Mouse (Mus musculus) urinary bladder, adult 18-20 months (tissue): ENCODE measurements around the gene Pip5k1a.
"Not testable (repeated sequence)": the region's sequence is repeated elsewhere in the genome, so short reads cannot be mapped to it uniquely, and the experiment has no call there.

Source experiments
- DNase-seq, 2 experiments: peaks; one replicate each; pipeline ENCODE4 v3.0.0; 2022; ENCODE audit warnings: low spot score in 2 of 2, mixed read lengths in 2 of 2

Pip5k1a gene

DNA sequence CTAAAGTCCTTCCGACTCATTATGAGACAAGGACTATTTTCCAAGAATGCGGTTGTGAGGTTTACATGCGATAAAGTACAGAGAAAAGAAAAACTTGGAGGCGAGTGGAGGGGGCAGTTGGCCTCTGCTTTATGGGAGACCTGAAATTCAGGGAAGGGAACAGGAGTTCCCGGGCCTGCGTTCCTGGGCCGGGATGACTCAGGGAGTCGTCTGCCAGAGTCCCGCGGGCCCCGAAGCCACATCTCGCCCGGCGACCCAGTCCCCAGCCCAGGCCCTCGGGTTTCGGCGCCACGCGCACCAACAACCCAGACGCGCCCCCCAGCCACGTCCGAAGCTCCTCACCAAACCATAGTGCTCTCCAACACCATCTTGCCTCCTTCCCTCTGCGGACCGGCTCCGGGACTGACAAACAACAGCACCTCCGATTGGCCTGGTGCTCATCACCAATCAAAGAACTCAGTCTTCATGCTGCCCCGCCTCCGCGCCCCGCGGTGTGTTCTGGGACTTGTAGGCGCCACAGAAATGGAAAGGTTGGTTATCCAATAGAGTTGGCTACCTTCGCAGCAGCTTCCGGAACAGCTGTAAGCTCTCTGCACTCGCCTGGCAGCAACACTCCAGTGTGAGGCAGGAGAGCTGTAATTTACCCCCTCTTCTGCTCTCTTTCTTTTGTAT is 64.4 kb downstream of the Pip5k1a start, which contains the start of gene Psmd4:
TSS of gene Psmd4 (minus strand) at position 449 of the 672 bp plus-strand sequence.
- DNase-seq, result peak; percentile 98

DNA sequence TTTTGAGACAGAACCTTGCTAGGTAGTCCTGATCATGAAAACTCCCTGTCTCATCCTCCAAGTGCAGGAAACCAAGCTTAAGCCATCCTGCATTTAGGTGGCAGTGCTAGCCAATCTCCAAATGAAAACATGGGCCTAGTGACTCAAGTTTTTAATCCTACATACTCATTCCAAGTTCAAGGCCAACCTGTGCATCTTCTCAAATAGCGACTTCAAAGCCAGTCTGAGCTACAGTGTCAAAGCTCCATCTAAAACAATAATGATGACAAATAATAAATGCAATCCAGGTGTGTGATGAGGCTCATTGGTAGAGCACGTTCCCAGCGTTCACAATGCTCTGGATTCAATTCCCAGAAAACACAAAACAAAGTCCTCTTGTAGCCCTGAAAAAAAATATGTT is 65.1 kb downstream of the Pip5k1a start:
- DNase-seq, result no peak

DNA sequence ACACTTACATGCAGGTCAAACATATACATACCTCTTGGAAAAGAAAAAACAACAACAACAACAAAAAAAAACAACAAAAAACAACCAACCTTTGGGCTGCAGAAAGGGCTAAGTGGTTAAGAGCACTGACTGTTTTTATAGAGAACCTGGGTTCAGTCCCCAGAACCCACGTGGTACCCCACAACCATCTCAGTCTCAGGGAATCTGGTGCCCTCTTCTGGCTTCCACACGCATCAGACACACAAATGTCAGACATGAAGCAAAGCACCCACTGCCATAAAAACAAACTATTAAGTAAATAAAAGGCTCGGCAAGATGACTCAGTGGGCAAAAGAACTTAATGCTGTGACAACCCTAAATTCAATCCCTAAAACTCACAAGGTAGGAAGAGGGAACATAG is 76.8 kb downstream of the Pip5k1a start:
- no peak for DNase-seq

DNA sequence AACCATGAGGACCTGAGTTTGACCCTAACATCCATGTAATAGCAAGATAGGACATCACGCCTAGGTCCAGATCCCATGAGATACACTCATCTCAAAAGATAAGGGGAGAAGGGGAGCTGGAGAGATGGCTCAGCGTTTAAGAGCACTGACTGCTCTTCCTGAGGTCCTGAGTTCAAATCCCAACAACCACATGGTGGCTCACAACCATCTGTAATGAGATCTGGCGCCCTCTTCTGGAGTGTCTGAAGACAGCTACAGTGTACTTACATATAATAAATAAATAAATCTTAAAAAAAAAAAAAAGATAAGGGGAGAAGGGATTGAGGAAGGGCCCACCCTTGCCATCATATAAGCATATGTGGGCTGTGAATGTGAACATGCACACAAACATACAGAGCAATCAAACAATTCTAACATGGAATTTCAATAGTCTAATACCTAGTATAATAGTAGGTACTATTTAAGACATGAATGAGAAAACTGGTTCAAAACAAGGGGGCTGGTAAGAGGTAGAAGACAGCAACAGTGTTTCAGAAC is 77.4 kb downstream of the Pip5k1a start:
- not testable (repeated sequence) for DNase-seq

DNA sequence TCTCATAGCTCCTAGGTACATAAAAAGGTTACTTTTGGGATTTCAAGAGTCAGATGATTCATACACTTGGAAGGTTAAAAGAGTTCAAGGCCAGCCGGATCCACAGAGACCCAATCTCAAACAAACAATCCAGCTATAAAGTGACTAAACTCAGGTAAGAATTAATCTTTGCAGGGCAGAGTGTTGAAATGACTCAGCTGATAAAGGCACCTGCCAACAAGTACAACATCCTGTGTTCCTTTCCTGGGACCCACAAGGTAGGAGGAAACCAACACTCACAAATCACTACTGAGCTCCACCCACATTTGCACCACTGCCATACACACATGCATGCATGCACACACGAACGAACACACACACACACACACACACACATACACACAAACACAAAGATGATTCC is 78.1 kb downstream of the Pip5k1a start:
- DNase-seq, result no peak

DNA sequence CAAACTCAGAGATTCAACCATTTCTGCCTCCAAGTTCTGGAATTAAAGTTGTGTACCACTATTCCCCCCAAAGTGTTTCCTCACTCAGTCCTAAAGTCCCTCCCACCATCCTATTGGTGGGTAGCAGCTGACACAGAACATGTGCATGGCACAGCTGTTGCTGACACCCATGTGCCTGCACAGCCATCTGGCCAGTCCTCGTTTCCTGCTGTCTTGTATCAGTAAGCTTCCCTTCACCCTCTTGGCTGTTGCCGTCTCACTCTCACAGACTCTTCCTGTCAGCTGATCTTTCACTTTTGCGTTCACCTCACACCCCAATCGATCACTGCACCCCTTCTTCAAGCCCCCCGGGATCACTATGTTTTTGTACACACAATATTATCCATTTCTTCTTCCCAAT is 79.0 kb downstream of the Pip5k1a start:
- DNase-seq, result no peak

DNA sequence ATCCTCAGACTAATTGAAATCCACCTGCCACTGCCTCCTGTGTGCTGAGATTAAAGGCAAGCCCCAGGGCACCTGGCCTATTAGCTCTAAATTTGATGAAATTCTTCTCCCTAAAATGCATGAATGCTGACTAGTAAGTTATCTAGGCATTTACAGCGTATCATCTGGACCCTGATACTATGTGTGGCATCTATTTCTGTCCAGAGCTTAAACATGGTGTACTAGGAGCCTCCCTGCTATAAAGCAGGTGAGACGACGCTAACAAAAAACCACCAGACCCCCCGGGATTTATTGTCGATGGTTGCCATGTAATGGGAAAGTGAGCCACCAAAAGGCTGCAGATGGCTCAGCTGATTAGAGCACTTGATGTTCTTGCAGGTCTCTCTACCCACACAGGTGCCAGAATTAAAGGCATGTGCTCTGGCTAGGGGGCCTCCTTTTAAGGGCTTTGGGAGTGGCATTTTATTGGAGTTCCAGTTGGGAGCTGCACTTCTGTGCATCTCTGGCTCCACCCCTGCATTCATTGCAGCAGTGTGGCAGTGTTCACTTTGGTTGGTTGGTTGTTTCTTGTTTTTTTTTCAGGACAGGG is 79.6 kb downstream of the Pip5k1a start:
- no peak for DNase-seq

DNA sequence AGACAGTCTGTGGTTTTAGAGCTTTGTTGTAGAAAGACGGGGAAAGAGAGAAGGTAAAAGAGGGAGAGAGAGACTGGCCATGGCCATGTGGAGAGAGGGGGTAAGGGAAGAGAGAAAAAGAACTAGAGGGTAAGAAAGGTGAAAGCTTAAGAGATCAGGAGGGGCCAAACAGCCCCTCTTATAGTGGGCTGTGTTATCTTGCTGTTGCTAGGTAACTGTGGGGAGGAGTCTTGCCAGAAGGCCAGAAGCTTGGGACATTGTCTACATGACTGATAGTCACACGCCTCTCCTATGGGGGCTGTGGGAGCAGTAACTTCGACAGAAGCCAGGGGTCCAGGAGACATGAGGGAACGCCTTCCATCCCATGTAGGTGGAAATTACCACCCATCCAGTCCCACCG is 81.5 kb downstream of the Pip5k1a start:
- no peak for DNase-seq

DNA sequence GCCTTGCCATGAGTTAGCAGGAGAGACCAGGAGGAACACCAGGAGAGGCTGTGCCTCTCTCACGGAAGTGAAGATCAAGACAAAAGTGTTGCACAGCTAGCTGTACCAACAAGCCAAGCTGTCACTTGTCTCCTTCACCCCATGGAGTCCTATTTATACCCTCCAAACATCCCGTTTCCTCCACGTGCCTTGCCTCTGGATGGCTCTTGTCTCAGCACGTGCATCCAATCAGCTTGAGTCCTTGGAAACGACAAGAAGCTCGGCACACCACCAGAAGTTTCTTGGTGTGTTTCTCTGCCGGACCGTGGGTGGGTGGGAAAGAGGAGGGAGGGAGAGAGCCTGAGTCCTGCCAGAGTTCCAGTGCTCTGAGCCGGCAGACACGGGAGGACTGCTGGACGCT is 82.2 kb downstream of the Pip5k1a start:
- DNase-seq, result no peak

DNA sequence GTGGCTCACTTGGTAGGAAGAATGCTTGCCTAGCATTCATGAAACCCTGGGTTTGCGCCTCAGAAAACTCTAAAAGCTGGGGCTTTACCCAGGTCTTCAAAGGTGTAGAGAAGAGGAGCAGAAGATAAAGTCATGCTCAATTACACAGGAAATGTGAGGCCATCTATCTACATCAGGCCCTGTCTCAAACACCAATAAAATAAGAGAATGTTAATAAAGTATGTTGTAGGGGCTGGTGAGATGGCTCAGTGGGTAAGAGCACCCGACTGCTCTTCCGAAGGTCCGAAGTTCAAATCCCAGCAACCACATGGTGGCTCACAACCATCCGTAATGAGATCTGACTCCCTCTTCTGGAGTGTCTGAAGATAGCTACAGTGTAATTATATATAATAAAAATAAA is 85.8 kb downstream of the Pip5k1a start:
- not testable (repeated sequence) for DNase-seq

DNA sequence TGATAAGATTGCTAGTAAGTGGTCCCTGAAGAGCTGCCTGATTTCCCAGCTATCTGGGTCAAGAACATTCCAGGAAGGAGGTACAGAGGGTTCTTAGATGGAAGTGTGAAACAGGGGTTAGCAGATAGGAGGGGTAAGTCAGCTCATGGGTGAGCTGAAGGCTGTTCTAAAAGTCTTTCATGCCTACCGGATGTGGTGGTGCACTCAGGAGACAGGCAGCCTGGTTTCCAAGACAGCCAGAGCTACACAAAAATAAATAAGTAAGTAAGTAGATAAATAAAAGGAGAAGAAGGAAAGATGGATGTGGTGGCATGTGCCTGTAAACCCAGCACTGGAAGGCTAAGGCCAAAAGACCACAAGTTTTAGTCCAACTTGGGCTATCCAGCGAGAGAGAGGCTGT is 88.0 kb downstream of the Pip5k1a start:
- no peak for DNase-seq

DNA sequence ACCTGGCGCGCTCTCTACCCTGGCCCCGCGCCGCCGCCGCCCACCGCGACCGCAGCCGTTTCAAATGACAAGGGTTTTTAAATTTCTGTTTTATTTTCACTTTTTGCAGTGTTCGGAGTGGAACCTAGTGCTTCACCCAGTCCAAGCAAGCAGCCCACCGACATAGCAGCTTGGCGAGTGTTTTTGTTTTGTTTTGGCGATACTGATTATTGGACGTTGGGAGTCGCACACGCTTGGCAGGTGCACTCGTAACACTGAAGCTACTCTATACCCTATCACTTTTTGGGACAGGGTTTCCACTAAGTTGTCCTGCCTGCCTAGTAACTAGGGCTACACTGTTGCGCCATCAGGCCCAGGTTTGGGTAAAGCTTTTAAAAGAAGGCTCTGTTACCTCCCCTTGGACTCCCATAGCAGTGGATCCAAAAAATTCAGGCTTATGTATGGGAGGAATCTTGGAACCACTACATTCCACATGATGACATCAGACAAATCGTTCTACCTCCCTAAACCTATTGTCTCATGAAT is 90.1 kb downstream of the Pip5k1a start:
- DNase-seq, result no peak

DNA sequence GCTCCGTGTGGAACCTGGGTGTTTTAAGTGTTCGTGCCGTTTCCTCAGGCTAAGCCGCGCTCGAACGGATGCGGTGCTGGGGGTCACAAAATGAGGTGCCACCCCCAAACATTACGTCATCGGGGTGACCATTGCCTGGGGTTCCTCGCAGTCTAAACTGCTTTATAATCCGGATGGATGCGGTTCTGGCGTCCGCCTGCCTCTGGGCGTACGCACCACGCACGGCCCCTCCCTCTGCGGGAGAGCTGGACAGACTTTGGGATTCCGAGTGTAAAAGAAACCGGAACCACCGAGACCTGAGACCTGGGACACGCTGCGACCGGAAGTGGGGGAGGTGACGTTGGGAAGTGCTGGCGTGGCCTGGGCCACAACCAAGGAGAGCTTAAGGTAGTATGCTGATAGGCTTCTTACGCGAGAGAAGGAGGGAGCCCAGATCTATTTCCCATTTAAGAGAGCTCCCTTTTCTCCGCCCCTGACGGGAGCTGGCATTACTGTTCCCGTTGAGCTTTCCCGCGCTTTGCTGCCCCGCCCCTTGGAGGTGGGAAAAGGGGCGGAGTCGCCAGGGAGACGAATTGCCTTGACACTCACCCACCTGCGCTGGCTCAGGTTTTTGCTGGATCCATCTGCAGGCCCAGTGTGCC is 90.7 kb downstream of the Pip5k1a start:
- peak; percentile 94 to 95 for DNase-seq

DNA sequence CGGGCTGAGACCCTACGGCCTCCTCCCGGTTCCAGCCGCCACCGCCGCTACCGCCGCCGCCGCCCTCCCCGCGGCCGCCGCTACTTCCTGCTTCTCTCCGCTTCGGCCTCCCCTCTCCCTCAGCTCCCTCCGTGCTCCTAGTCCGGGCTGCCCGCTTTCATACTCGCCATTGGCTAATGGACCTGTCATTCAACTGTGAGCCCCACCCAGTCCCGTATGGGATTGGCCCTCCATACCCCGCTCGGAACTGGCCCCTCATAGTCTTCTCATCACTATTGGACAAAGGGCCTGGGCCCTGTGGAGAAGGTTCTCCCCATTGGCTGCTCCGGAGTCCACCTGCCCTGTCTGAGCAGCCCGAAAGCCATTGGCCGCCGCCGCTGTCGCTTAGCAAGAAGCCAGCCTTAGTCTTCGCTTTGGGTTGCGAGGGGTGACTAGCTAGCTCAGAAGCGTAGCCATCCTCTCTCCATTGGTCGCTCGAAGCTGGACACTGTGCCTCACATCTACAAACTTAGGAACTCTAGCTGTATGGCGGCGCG is 91.3 kb downstream of the Pip5k1a start, which contains the start of gene Zfp687:
TSS of gene Zfp687 (minus strand) at position 112 of the 536 bp plus-strand sequence.
- peak; percentile 98 to 99 for DNase-seq

DNA sequence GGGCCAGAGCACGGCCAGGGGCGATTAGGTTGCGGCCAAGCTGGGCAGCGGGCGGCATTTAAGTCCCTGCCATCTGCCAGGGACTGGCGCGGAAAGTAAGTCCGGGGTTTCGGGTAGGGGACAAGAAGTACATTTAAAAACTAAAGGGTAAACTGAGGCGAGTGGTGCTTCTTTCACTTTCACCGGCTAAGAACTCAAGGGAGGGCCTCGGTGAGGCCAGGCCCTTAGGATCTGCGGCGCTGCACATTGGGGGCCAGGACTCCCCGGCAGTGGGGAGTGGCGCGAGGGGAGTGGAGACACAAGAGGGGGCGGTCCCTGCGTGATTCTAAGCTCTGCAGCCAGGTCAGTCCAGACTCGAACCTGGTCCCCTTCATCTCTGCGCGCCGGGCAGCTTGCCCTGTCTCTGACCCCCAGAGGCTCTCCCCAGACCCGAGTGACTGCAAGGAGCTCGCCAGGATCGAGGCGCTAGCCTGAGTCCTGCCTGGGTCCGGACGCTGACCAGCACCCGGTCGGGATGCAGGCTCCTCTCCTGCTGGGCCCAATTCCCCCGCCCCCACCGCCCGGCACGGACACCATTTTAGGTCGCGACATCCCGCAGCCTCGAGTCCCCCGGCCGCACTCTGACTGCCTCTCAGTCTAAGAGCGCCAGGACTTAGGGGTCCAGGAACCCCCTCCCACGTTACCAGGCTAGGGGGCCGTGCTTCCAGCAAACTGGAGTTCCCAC is 92.1 kb downstream of the Pip5k1a start:
- peak; percentile 45 to 60 for DNase-seq

DNA sequence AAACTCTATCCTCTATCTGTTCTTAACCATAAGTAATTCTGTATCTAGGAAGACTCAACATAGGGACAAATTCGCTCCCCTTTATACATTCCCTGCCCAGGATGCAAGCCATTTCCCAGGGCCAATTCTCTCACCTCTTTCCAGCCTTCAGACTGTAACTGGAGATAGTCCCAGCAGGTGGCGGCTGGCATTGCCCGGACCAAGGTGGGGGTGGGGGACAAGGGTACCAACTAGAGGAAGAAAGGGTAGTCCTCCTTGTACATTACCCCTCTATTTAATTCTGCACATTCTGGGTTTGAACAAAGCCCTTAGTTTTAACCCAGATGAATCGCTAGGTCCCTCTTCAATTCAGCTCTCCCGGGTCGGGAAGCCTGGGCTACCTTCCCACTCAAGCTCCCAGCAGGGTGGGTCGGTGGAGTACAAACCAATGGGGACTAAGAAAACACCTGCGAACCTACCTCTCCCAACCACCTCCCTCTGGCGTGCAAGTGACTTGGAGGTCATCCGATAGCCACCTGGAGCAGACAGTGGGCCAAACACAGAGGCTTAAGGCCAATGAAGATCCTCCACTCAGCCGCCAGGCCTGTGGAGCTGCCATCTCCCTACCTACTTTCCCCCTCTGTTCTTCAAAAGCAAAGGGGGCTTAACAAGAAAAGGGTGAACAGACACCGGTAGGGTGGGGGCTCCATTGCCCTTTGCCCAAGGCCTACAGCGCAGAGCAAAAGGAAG is 92.9 kb downstream of the Pip5k1a start:
- peak in 1 of 2 experiments; percentile 27 for DNase-seq

DNA sequence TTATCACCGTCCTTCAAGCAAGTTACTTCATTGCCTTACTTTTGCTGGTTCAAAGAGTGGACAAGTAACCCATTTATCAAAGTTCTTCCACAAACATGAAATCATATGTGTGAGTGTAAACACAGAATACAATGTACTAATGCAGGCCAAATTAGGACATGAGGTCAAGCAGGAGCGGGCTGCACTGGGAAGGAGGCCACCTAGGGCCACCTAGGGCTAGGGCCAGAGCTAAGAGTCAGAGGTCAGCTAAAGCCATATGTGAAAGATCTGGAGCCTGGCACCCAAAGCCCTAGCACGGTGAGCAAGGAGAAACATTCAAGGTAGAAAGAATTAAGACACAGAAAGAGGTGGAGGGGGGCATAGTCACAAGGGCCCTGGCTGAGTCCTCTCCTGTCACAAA is 93.7 kb downstream of the Pip5k1a start:
- DNase-seq, result no peak

DNA sequence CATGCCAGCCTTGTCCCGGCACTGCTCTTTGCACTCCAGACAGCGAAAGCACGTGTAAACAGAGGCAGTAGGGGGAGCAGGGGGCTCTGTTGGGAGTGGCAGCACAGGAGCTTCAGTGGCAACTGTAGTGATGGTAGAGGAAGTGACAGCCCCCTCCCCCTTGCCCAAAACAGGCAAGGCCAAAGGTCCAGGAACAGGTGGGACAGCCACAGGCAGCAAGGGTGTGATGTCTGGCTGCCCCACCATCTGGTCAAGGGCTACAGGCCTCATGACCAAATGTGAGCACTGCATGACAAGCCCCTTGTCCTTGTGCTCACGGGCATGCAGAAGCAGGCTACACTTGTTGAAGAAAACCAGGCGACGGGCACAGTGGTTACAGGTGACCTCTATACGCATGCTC is 96.3 kb downstream of the Pip5k1a start:
- no peak for DNase-seq
